Mouse (Mus musculus): ENCODE data around the gene Heca. TPM values are rescaled to one million over a fixed set of nuclear protein-coding genes. Genes with fewer than 3 reads are reported as not detected.

Gene Heca
- total RNA-seq (2023) = 100 to 1,000 TPM; 110 to 112 TPM

DNA sequence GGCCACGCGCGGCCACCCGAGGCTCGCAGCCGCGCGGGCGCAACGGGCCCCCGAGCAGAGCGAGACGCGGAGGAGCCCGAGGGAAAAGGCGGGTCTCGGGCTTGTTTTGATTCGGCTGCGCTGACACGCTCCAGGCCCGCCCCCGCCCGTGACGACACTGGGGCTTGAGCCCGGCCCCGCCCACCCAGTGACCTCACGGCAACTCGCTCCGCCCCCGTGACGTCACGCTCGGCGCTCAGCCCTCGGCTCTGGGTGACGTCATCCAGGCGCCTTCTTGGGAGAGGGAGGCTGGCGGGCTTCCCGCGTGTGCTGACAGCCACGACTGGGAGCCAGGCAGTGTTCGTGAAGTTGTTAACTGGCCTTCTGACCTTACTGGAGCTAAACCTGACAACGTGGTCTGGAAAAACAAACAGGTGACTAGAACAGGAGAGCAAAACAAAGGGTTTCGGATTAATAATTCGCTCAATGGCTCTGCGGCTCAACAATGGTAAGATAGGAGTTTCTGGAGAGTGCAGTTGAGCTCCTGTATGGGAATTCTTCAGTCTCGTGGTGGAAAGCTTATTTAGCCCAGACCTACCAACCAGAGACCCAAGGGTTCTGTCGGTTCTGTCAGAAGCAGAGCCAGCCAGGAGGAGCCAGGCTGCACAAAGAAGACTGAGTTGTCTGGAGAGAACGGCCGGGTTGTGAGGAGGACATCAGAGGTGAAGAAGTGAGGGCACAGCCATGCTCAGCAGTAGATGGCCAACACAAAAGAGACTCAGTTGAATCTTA lies at the start of gene Heca:
Gene Heca, minus strand, starts transcription at position 108 of the 771 bp plus-strand sequence.

Other genes with a start within 250 kb of the Heca start
- gene Cited2, start 224.8 kb downstream of the Heca start, total RNA-seq (2023) = 10 to 100 TPM; 72.8 to 89.3 TPM
- under 1 TPM; 0.21 to 0.70 TPM for gene Txlnb, start 151.8 kb downstream of the Heca start, total RNA-seq (2023)
- gene Abracl, start 75.2 kb upstream of the Heca start, total RNA-seq (2023) = 100 to 1,000 TPM; 106 to 125 TPM
- 10 to 100 TPM; 95.7 to 99.7 TPM for gene Reps1, start 107.8 kb upstream of the Heca start, total RNA-seq (2023)